Mouse (Mus musculus) C3H10T1/2 (cell line): ENCODE data around the gene Pik3ip1. TPM values are rescaled to one million over a fixed set of nuclear protein-coding genes. Genes with fewer than 3 reads are reported as not detected.

ENCODE experiments used
- polyA plus RNA-seq, 2 experiments: library from polyadenylated mRNA; unstranded; fragments of >200 nt; fragmentation: generic; extraction: Trizol; gene quantifications; one replicate each; pipeline ENCODE4 v1.2.1; 2012; ENCODE audit warnings: missing spikeins in 2 of 2

Pik3ip1 gene
- polyA plus RNA-seq: 10 to 100 TPM in 1 of 2 experiments, 1 to 10 TPM in 1; 1.2 to 46.5 TPM

GRCm38 (mm10) chr11:3329891-3330451 lies at the start of gene Pik3ip1:
Gene Pik3ip1 (plus strand): TSS chr11:3330401.

GRCm38 (mm10) chr11:3288521-3289301 lies 41.5 kb upstream of the Pik3ip1 start, which contains the start of gene Patz1:
Gene Patz1 (plus strand): TSS chr11:3288874.

Other genes starting within 250 kb of the Pik3ip1 start
- 10 to 100 TPM in 1 of 2 experiments, 1 to 10 TPM in 1; 2.3 to 16.7 TPM for gene Sfi1, start 136.9 kb upstream of the Pik3ip1 start, polyA plus RNA-seq
- gene Eif4enif1, start 128.0 kb upstream of the Pik3ip1 start, polyA plus RNA-seq: 10 to 100 TPM in 1 of 2 experiments, 1 to 10 TPM in 1; 7.4 to 24.4 TPM
- gene Drg1, start 64.0 kb upstream of the Pik3ip1 start, polyA plus RNA-seq: 10 to 100 TPM; 96.1 to 96.5 TPM
- gene Patz1, start 41.5 kb upstream of the Pik3ip1 start, polyA plus RNA-seq: 10 to 100 TPM; 17.9 to 32.5 TPM
- gene Limk2, start 78.8 kb downstream of the Pik3ip1 start, polyA plus RNA-seq: 10 to 100 TPM; 13.9 to 23.4 TPM
- gene Rnf185, start 122.0 kb downstream of the Pik3ip1 start, polyA plus RNA-seq: 10 to 100 TPM in 1 of 2 experiments, 1 to 10 TPM in 1; 7.4 to 22.7 TPM
- under 1 TPM; 0.02 to 0.28 TPM for gene Pla2g3, start 157.9 kb downstream of the Pik3ip1 start, polyA plus RNA-seq
- gene Inpp5j, start 174.4 kb downstream of the Pik3ip1 start, polyA plus RNA-seq: under 1 TPM; 0.02 to 0.28 TPM
- 100 to 1,000 TPM; 155 to 559 TPM for gene Selenom, start 184.3 kb downstream of the Pik3ip1 start, polyA plus RNA-seq
- gene Smtn, start 210.2 kb downstream of the Pik3ip1 start, polyA plus RNA-seq: 100 to 1,000 TPM in 1 of 2 experiments, 10 to 100 TPM in 1; 56.1 to 109 TPM